Mouse (Mus musculus): ENCODE data around the gene Exoc4.

Gene Exoc4

GRCm38 (mm10) chr6:33468480-33468879 lies 219.6 kb downstream of the Exoc4 start:
- DNase-seq (ENCODE audit: low spot score in 2 of 2), result no peak

- DNase-seq (ENCODE audit: low spot score in 2 of 2), result no peak
Observed at GRCm38 (mm10) chr6:33476134-33476533, 227.2 kb downstream of the Exoc4 start.

- no peak for DNase-seq (ENCODE audit: low spot score in 2 of 2)
Observed at GRCm38 (mm10) chr6:33484568-33484967, 235.7 kb downstream of the Exoc4 start.

GRCm38 (mm10) chr6:33489788-33490187 lies 240.9 kb downstream of the Exoc4 start:
- DNase-seq (ENCODE audit: low spot score in 2 of 2), result no peak

GRCm38 (mm10) chr6:33496141-33496855 lies 247.4 kb downstream of the Exoc4 start:
- no peak for DNase-seq (ENCODE audit: low spot score in 2 of 2)

GRCm38 (mm10) chr6:33497348-33497747 lies 248.5 kb downstream of the Exoc4 start:
- DNase-seq (ENCODE audit: low spot score in 2 of 2), result no peak

- DNase-seq (ENCODE audit: low spot score in 2 of 2), result peak in 1 of 2 experiments; percentile 20
Observed at GRCm38 (mm10) chr6:33502388-33502787, 253.5 kb downstream of the Exoc4 start.

- no peak for DNase-seq (ENCODE audit: low spot score in 2 of 2)
Observed at GRCm38 (mm10) chr6:33503381-33503780, 254.5 kb downstream of the Exoc4 start.

GRCm38 (mm10) chr6:33507134-33507533 lies 258.2 kb downstream of the Exoc4 start:
- DNase-seq (ENCODE audit: low spot score in 2 of 2), result peak in 1 of 2 experiments; percentile 49

GRCm38 (mm10) chr6:33515391-33515790 lies 266.5 kb downstream of the Exoc4 start:
- DNase-seq (ENCODE audit: low spot score in 2 of 2), result no peak

- DNase-seq (ENCODE audit: low spot score in 2 of 2), result no peak
Observed at GRCm38 (mm10) chr6:33516798-33517197, 267.9 kb downstream of the Exoc4 start.

- no peak for DNase-seq (ENCODE audit: low spot score in 2 of 2)
Observed at GRCm38 (mm10) chr6:33517890-33518410, 269.1 kb downstream of the Exoc4 start.

GRCm38 (mm10) chr6:33525695-33526366 lies 276.9 kb downstream of the Exoc4 start:
- peak in 1 of 2 experiments; percentile 28 for DNase-seq (ENCODE audit: low spot score in 2 of 2)

GRCm38 (mm10) chr6:33540356-33540755 lies 291.5 kb downstream of the Exoc4 start:
- no peak for DNase-seq (ENCODE audit: low spot score in 2 of 2)

GRCm38 (mm10) chr6:33542712-33543111 lies 293.8 kb downstream of the Exoc4 start:
- DNase-seq (ENCODE audit: low spot score in 2 of 2), result peak in 1 of 2 experiments; percentile 13

- no peak for DNase-seq (ENCODE audit: low spot score in 2 of 2)
Observed at GRCm38 (mm10) chr6:33551934-33552333, 303.0 kb downstream of the Exoc4 start.

- DNase-seq (ENCODE audit: low spot score in 2 of 2), result peak; percentile 40 to 62
Observed at GRCm38 (mm10) chr6:33560925-33561324, 312.0 kb downstream of the Exoc4 start.

- DNase-seq (ENCODE audit: low spot score in 2 of 2), result no peak
Observed at GRCm38 (mm10) chr6:33561911-33562310, 313.0 kb downstream of the Exoc4 start.

- DNase-seq (ENCODE audit: low spot score in 2 of 2), result no peak
Observed at GRCm38 (mm10) chr6:33575947-33576346, 327.1 kb downstream of the Exoc4 start.

GRCm38 (mm10) chr6:33608469-33608868 lies 359.6 kb downstream of the Exoc4 start:
- no peak for DNase-seq (ENCODE audit: low spot score in 2 of 2)

- no peak for DNase-seq (ENCODE audit: low spot score in 2 of 2)
Observed at GRCm38 (mm10) chr6:33613978-33614377, 365.1 kb downstream of the Exoc4 start.

GRCm38 (mm10) chr6:33618590-33618989 lies 369.7 kb downstream of the Exoc4 start:
- no peak for DNase-seq (ENCODE audit: low spot score in 2 of 2)

- no peak for DNase-seq (ENCODE audit: low spot score in 2 of 2)
Observed at GRCm38 (mm10) chr6:33620701-33621100, 371.8 kb downstream of the Exoc4 start.
